Mouse (Mus musculus) cerebellum, adult 8-10 months (tissue): Measurements from ENCODE around the gene Thbs3.
A peak's percentile ranks its signal among the peaks of the same experiment; 100 is the strongest.
"Not testable (repeated sequence)": the region's sequence is repeated elsewhere in the genome, so short reads cannot be mapped to it uniquely, and the experiment has no call there.

Source experiments
- DNase-seq: peaks from one replicate; pipeline ENCODE4 v3.0.0; 2022

Thbs3 gene

GRCm38 (mm10) chr3:89199839-89200238 lies 15.1 kb upstream of the Thbs3 start:
- DNase-seq = no peak

DNA sequence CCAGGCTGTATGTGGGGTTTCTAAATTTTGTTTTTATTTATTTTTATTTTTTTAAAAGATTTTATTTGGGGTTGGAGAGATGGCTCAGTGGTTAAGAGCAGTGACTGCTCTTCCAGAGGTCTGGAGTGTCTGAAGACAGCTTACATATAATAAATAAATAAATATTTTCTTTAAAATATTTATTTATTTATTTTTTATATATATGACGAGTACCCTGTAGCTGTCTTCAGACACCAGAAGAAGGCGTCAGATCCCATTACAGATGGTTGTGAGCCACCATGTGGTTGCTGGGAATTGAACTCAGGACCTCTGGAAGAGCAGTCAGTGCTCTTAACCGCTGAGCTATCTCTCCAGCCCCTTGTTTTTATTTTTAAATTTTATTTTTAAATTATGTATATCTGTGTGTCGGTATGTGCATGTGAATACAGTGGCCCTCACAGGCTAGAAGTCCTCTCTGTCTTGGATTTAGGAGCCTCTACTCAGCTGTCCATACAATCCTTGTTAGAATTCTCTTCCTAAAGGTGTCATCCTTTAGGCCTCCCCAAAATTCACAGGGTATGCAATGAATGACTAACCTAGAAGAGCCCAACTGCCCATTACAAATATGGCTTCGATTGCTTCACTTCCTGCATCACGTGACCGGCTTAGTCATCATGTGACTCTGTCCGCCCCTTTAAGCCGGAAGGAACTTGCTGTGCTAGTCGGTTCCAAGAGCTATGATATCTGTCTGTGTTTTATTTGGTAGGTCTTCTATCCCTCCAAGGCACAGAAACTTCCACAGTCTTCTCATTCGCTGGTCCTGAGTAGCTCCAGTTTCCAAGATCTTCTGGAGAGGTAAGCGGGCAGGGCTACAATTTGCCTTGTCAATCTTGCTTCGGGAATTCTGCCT lies 12.5 kb upstream of the Thbs3 start, which contains the start of gene Gba:
Gba (plus strand) TSS at position 676 of the 889 bp plus-strand sequence.
- peak; percentile 86 for DNase-seq

GRCm38 (mm10) chr3:89203142-89203514 lies 11.9 kb upstream of the Thbs3 start:
- DNase-seq = no peak

DNA sequence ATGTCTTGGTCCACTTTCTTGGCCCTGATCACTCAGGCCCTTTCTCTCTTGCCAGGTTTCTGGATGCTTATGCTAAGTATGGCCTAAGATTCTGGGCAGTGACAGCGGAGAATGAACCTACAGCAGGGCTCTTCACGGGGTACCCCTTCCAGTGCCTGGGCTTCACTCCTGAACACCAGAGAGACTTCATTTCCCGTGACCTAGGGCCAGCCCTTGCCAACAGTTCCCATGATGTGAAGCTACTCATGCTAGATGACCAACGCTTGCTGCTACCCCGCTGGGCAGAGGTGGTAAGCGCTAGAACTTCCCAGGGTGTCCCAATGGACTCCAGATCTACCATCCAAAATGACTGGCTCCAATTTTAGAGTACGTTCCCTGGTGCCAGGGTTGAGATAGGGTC lies 8.9 kb upstream of the Thbs3 start:
- DNase-seq = no peak

- DNase-seq = no peak
Observed at GRCm38 (mm10) chr3:89206695-89207094, 8.3 kb upstream of the Thbs3 start.

- DNase-seq = no peak
Observed at GRCm38 (mm10) chr3:89208075-89208657, 6.8 kb upstream of the Thbs3 start.

GRCm38 (mm10) chr3:89208736-89209135 lies 6.2 kb upstream of the Thbs3 start:
- DNase-seq = no peak

DNA sequence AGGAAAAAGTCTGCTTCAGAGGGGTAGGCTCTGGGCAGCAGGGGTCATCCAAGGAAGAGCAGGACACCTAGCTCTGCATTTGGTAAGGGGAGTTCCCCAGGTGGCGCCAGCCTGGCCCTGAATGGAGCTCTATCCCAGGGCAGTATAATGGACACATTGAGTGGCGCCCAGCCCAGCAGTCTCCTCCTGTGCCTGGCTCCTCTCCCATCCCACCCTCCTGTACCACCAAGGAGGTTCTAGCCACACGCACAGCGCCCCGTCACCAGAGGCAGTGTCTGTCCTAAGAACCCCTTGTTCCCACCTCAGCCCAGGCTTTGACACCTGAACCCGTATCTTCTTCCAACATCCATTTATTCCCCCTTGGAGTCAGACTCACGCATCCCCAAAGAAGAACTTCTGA lies 5.2 kb upstream of the Thbs3 start:
- DNase-seq = no peak

GRCm38 (mm10) chr3:89210162-89210561 lies 4.8 kb upstream of the Thbs3 start:
- no peak for DNase-seq

- DNase-seq = no peak
Observed at GRCm38 (mm10) chr3:89210731-89211130, 4.2 kb upstream of the Thbs3 start.

DNA sequence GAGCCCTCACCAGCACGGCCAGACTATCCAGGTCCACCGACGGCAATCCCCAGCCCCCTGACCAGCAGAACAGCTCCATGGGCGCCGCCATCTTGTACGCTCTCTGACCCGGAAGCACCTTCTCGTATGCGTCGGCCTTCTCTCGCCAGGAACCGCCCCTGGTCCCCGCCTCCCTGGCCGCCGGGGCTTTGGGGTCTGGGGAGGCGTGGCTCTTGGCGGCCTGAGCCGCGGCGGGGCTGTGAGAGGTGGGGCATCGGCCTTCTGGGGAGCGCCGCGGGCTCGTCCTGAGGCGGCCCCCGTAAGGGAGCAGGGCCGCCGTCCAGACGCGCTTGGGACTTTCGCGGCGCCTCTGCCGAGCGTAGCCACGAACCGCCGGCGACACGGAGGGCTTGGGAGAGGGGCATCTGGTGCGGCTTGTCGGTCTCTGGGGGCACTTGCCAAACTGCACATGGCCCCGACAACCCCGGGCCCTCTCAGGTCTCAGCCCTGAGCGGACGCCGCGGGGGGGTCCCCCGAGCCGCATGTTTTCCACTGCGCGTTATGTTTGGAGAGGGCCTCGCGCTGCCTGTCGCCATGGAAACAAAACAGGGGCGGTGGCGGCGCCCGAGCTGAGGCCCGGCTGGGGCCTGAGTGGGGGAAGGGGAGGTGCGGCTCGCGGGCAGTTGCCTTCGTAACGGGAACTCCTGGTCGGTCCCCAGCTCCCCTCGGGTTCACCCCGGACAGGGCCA lies 1.0 kb upstream of the Thbs3 start:
- DNase-seq = peak; percentile 86

GRCm38 (mm10) chr3:89215853-89216252 lies 873 bp downstream of the Thbs3 start:
- peak; percentile 84 for DNase-seq

- DNase-seq = not testable (repeated sequence)
Observed at GRCm38 (mm10) chr3:89216407-89216806, 1.4 kb downstream of the Thbs3 start.

DNA sequence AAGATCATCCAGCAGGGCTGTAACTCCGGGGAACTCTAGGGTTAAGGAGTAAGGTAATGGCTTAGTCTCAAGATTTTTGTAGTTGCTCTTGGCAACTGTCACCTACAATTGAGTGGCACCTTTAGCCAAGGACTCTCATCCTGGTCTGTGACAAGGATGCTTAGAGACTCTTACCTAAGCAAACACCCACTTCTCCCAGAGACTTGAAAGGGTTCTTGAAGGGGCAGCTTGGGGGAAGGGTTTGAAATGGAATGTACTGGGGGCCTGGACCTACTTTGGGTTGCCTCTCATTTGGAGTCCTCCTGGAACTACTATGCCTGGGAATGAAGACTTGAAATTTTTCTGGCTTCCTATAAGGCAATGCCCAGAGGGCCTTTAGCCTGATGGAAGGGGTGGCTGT lies 3.3 kb downstream of the Thbs3 start:
- DNase-seq = no peak

DNA sequence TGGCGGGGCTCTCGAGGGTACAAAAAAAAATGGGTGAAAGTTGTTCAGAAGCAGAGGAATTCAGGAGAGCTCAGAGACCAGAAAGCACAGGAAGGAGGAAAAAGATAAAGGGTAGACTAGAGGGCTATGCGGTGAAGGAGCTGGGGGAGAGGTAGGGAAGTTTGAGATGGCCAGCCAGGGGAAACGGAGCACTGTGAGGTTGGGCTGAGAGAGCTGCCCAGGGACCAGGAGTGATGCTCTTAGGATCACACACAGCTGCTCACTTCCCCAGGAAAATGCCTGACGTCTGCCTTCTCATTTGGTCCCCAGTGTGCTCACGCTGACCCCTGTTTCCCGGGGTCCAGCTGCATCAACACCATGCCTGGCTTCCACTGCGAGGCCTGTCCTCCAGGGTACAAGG lies 4.6 kb downstream of the Thbs3 start:
- DNase-seq = no peak

GRCm38 (mm10) chr3:89221167-89221566 lies 6.2 kb downstream of the Thbs3 start:
- DNase-seq = no peak

GRCm38 (mm10) chr3:89224796-89225195 lies 9.8 kb downstream of the Thbs3 start:
- no peak for DNase-seq

DNA sequence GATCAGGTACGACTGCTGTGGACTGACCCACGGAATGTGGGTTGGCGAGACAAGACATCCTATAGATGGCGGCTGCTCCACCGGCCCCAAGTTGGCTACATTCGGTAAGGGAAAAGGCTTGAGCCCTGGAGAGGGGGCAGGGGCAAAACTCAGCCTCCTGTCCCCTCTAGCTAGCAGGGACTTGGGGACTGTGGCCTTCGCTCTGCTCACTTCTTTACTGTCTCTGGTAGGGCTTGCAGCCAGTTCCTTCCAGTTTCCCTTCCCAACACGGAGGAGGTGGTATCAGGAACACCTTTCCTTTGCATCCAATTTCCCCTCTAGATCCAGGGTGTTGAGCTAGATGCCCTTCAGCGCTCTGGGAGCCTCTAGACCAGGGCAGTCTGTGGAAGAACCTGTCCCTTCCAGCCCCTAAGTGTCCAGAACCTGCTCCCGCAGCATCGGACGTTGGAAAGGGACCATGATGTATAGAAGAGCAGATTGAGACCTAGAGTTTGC lies 10.4 kb downstream of the Thbs3 start:
- DNase-seq = no peak

DNA sequence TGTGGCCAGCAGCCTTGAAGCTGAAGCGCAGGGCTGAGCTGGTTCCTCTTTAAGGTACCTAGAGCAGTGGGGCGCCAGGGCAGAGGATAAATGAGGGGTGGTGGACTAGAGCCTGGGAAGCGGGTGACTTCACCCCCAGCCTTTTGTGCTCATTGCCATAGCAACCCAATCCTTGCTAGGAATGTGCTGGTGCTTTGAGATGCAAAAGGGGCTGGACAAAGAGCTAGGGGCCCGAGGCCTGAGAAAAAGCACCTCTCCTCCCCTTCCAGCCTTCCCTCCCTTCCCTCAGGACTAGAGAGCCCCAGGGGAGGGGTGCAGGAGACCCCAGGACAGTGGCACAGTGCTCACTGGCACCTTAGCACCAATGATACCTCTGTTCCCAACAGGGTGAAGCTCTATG lies 10.9 kb downstream of the Thbs3 start:
- DNase-seq = no peak

GRCm38 (mm10) chr3:89226361-89226760 lies 11.4 kb downstream of the Thbs3 start:
- no peak for DNase-seq

DNA sequence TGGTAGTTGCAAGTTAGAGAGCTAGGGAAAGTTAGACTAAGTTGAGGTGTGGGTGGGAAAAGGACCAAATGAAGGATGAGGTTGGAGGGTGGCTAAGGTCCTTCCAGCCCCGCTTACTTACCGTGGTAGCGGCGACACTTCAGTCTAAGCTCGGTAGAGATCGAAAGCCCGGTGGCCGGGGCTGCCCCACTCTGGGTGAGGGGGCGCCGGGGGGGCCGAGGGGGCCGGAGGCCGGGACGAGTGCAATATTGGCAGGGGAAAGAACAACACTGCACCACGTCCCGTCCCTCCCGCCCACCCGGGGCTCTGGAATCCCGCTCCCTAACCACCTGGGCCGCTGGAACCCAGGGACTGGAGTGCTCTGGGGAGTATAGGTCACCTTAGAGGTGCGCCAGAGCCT lies 11.9 kb downstream of the Thbs3 start, which contains the start of gene Mtx1:
Mtx1 (minus strand) TSS at position 189 of the 400 bp plus-strand sequence.
- DNase-seq = no peak

DNA sequence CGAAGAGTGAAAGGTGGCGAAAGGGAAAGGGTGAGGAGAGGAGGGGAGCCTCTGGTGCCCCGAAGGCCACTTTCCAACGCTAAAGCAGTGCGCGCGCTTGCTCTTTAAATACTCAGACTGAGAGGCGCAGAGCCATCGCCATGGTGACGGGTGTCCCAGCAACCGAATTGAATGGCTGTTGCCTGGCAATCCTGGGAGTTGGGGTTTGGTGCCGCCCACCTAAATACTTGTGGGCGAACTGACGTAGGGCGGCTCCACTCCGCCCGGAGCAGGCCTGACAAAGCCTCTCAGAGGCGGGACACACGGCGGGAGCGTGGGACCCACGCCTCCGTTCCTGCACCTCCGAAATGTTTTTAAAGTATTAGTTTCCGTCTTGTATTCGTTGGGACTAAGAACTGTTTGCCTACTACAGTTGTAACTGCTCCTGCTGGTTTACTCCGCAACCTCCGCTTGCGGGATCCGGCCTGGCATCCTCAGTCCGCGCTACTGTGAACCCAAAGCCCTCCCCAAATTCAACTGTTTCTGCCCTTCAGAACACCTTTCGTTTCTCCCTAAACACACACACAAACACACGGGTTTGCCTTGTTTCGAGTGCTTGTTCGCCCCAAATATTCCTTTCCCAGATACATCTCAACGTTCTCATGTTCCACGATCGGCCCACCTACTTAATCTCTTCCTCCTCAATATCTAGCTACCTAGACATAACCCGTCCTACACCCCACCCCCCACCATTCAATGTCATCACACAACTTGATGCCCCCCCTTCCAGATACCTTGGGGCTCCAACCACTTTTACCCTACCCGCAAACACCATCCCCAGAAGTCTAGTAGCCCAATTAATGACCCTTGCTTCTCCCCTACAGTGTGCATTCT lies 12.6 kb downstream of the Thbs3 start:
- no peak for DNase-seq

DNA sequence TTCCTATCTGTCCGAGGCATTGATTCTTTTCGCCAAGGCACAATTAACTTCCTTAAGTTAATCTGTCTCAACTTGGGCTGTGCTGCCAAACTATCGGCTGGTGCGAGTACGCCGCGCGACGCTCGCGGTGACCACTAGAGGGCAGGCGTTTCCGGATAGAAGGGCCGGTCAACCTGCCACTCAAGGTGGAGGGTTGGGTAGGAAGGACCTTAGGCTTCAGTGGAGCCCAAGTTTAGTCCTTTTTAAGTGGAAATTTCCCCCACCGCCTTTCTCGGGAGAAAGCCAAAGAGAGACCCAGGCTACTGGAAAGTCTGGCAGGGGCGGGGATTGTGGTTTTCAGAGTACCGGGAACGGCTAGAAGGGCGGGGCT lies 13.2 kb downstream of the Thbs3 start:
- peak; percentile 86 for DNase-seq
